Mouse (Mus musculus): ENCODE results near the gene Ttc28. TPM values are rescaled to one million over a fixed set of nuclear protein-coding genes. Genes with fewer than 3 reads are reported as not detected.

Gene Ttc28
- total and polyA plus RNA-seq, 3 experiments: 1.1 to 1.8 TPM; not detected in 1

GRCm38 (mm10) chr5:111014960-111015359, 135.4 kb downstream of the Ttc28 start:
- Histone ChIP-seq H3K9ac (ENCODE audit: control insufficient read depth, low read depth, low read length, poor library complexity, severe bottlenecking) (no peak overlapping the region), H3K27me3 (ENCODE audit: control insufficient read depth in 1 of 2, insufficient read depth in 2 of 2, low read length in 2 of 2) (no peaks in the 10 kb centered on the region), H3K4me1 (ENCODE audit: control insufficient read depth in 1 of 2, insufficient read depth in 2 of 2, low read length in 2 of 2) (no peaks in the 10 kb centered on the region), H3K27ac (ENCODE audit: control insufficient read depth, low read depth, low read length) (no peak overlapping the region), H3K79me2 (ENCODE audit: control insufficient read depth, insufficient read depth, low read length, poor library complexity) (no peaks in the 10 kb centered on the region), H3K4me3 (ENCODE audit: control insufficient read depth in 1 of 2, insufficient read depth in 1 of 2, low read depth in 2 of 2, low read length in 2 of 2) (no peak overlapping the region), H3K36me3 (ENCODE audit: control insufficient read depth in 1 of 2, insufficient read depth in 2 of 2, low read length in 2 of 2) (no peaks in the 10 kb centered on the region), H3K9me3 (replicated peaks; ENCODE audit: insufficient read depth, low read length) (no peaks in the 10 kb centered on the region)
- DNase-seq (ENCODE audit: low read depth, low spot score): no peak
- TF ChIP-seq POLR2AphosphoS2 (IDR thresholded peaks at IDR 0.05; ENCODE audit: low read length) (no peak), POLR2AphosphoS5 (IDR thresholded peaks at IDR 0.05; ENCODE audit: borderline replicate concordance, low read depth, low read length) (no peak), NELFE (IDR thresholded peaks at IDR 0.05; ENCODE audit: low read depth, low read length) (no peak), RCOR1 (IDR thresholded peaks at IDR 0.05; ENCODE audit: low read depth, low read length) (no peak), UBTF (IDR thresholded peaks at IDR 0.05; ENCODE audit: borderline replicate concordance, insufficient read depth, low read depth, low read length) (no peak), MYB (IDR thresholded peaks at IDR 0.05; ENCODE audit: low read depth, low read length) (no peak), ELF1 (IDR thresholded peaks at IDR 0.05; ENCODE audit: low read depth, low read length) (no peak), TBP (IDR thresholded peaks at IDR 0.05; ENCODE audit: low read depth, low read length) (no peak), MXI1 (IDR thresholded peaks at IDR 0.05; ENCODE audit: low read depth, low read length) (no peak), TAL1 (IDR thresholded peaks at IDR 0.05; ENCODE audit: low read length) (no peak), MAFK (IDR thresholded peaks at IDR 0.05; ENCODE audit: borderline replicate concordance, low read depth, low read length) (no peak), MEF2A (IDR thresholded peaks at IDR 0.05; ENCODE audit: extremely low read depth, insufficient replicate concordance, low read depth, low read length, poor library complexity, severe bottlenecking) (no peak), ZNF384 (IDR thresholded peaks at IDR 0.05; ENCODE audit: low read depth, low read length) (no peak), BHLHE40 (IDR thresholded peaks at IDR 0.05; ENCODE audit: borderline replicate concordance, low read depth, low read length) (no peak), POLR2A (IDR thresholded peaks at IDR 0.05; ENCODE audit: control insufficient read depth in 1 of 2, insufficient read depth in 1 of 2, low read depth in 1 of 2, low read length in 2 of 2, poor library complexity in 1 of 2) (no peak), HCFC1 (IDR thresholded peaks at IDR 0.05; ENCODE audit: low read depth, low read length) (no peak), KAT2A (conservative IDR thresholded peaks at IDR 0.05; ENCODE audit: low read depth, low read length) (no peak), GABPA (IDR thresholded peaks at IDR 0.05; ENCODE audit: low read depth, low read length) (no peak), CHD2 (IDR thresholded peaks at IDR 0.05; ENCODE audit: low read length) (no peak), TCF12 (IDR thresholded peaks at IDR 0.05; ENCODE audit: low read depth, low read length) (no peak)

GRCm38 (mm10) chr5:111017319-111017718, 137.7 kb downstream of the Ttc28 start:
- TF ChIP-seq RAD21 (IDR thresholded peaks at IDR 0.05; ENCODE audit: low read depth, low read length): no peak
- TF ChIP-seq GATA1 (IDR thresholded peaks at IDR 0.05; ENCODE audit: low read depth, low read length): no peak
- no peak for TF ChIP-seq TBP (IDR thresholded peaks at IDR 0.05; ENCODE audit: low read depth, low read length)
- TF ChIP-seq ELF1 (IDR thresholded peaks at IDR 0.05; ENCODE audit: low read depth, low read length): no peak
- TF ChIP-seq MXI1 (IDR thresholded peaks at IDR 0.05; ENCODE audit: low read depth, low read length): no peak
- no peak for TF ChIP-seq GABPA (IDR thresholded peaks at IDR 0.05; ENCODE audit: low read depth, low read length)
- TF ChIP-seq CTCF (IDR thresholded peaks at IDR 0.05 in 2 of 3, conservative IDR thresholded peaks at IDR 0.05 in 1 of 3; ENCODE audit: control insufficient read depth in 1 of 3, insufficient read depth in 1 of 3, low read depth in 2 of 3, low read length in 3 of 3, poor library complexity in 1 of 3, severe bottlenecking in 1 of 3): no peak
- TF ChIP-seq TAL1 (IDR thresholded peaks at IDR 0.05; ENCODE audit: low read length): no peak
- H3K36me3 ChIP-seq (ENCODE audit: control insufficient read depth in 1 of 2, insufficient read depth in 2 of 2, low read length in 2 of 2): no peaks in the 10 kb centered on the region
- H3K9me3 ChIP-seq (replicated peaks; ENCODE audit: insufficient read depth, low read length): no peaks in the 10 kb centered on the region

More at GRCm38 (mm10) chr5:111017319-111017718, 137.7 kb downstream of the Ttc28 start:
- Histone ChIP-seq H3K4me1 (ENCODE audit: control insufficient read depth in 1 of 2, insufficient read depth in 2 of 2, low read length in 2 of 2) (no peaks in the 10 kb centered on the region), H3K4me3 (ENCODE audit: control insufficient read depth in 1 of 2, insufficient read depth in 1 of 2, low read depth in 2 of 2, low read length in 2 of 2) (no peak overlapping the region), H3K27ac (ENCODE audit: control insufficient read depth, low read depth, low read length) (no peak overlapping the region), H3K79me2 (ENCODE audit: control insufficient read depth, insufficient read depth, low read length, poor library complexity) (no peaks in the 10 kb centered on the region), H3K9ac (ENCODE audit: control insufficient read depth, low read depth, low read length, poor library complexity, severe bottlenecking) (no peak overlapping the region), H3K27me3 (ENCODE audit: control insufficient read depth in 1 of 2, insufficient read depth in 2 of 2, low read length in 2 of 2) (no peaks in the 10 kb centered on the region)
- DNase-seq (ENCODE audit: low read depth, low spot score): no peak

Measured in MEL (cell line).